Mouse (Mus musculus): ENCODE data around the gene Dhx37. TPM values are rescaled to one million over a fixed set of nuclear protein-coding genes. Genes with fewer than 3 reads are reported as not detected.

Gene Dhx37
- polyA plus RNA-seq, 1 experiment from 2014 or later: 12.9 TPM

GRCm38 (mm10) chr5:125363894-125364293, 70.0 kb downstream of the Dhx37 start:
- H3K27ac ChIP-seq: no peak overlapping the region
- H3K4me2 ChIP-seq (replicated peaks): no peak overlapping the region
- WGBS: 67% methylated on average over 7 of the region's 7 CpGs
- H3K4me3 ChIP-seq: no peak overlapping the region
- no peaks in the 10 kb centered on the region for H3K27me3 ChIP-seq
- no peak overlapping the region for H3K9ac ChIP-seq
- no peaks in the 10 kb centered on the region for H3K9me3 ChIP-seq
- H3K36me3 ChIP-seq: no peaks in the 10 kb centered on the region
- no peak for ATAC-seq (ENCODE audit: low FRiP score, low read depth)
- H3K4me1 ChIP-seq: no peaks in the 10 kb centered on the region

Small RNA genes within 50 kb of the gene (microRNA-seq; reads per million reads assigned to microRNA genes)
- not detected for gene Gm27551

Other genes with a start within 250 kb of the Dhx37 start
- 44.3 and 44.4 TPM in 2 replicates for gene Scarb1, start 93.0 kb downstream of the Dhx37 start, polyA plus RNA-seq (2015; fragmentation: Nextera tagmentation; extraction: Ambion mirVana)
- gene Gm10382, start 44.8 kb downstream of the Dhx37 start, polyA plus RNA-seq (2015; fragmentation: Nextera tagmentation; extraction: Ambion mirVana): 0.34 and 0.41 TPM in 2 replicates
- 1,179 and 1,190 TPM in 2 replicates for gene Ubc, start 43.9 kb downstream of the Dhx37 start, polyA plus RNA-seq (2015; fragmentation: Nextera tagmentation; extraction: Ambion mirVana)
- gene Bri3bp, start 7.4 kb upstream of the Dhx37 start, polyA plus RNA-seq (2015; fragmentation: Nextera tagmentation; extraction: Ambion mirVana): 37.3 and 38.1 TPM in 2 replicates
- gene Aacs, start 41.7 kb upstream of the Dhx37 start, polyA plus RNA-seq (2015; fragmentation: Nextera tagmentation; extraction: Ambion mirVana): 35.2 and 35.3 TPM in 2 replicates
- gene Tmem132b, start 97.7 kb upstream of the Dhx37 start, polyA plus RNA-seq (2015; fragmentation: Nextera tagmentation; extraction: Ambion mirVana): 0.14 and 0.23 TPM in 2 replicates

Data from limb, embryonic 13.5 days (tissue).